Comparison of ENCODE assay signal across 8 mouse cellular contexts in the genomic region with DNA sequence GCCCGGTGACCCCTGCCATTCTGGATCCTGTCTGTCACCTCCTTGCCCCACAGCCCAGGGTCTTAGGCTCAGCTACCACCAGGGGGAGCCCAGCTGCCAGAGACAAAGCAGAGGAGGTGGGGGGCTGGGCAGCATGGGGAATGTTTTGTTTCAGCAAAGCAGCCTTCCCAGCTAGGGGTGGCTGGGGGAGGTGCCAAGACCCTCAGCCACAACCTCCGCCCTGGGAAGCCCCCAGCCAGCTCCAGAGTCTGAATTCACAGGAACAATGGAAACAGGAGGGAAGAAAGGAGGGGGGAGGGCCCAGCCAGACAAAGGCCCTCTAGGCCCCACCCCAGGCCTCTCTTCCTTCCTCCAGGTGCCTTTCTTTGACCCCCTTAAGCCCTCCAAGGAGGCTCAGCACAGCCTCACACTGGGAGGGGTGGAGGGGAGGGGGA. TPM values are rescaled to one million over a fixed set of nuclear protein-coding genes. Genes with fewer than 3 reads are reported as not detected.
DNase-seq lines count a peak whose midpoint lies in the region; ATAC-seq and TF ChIP-seq lines count a peak whose summit lies in the region.

No protein-coding gene starts in this region.

- H3K4me2 ChIP-seq in embryonic facial prominence, embryonic 14.5 days (ENCODE audit: low read depth, low read length) = peak overlapping the region; percentile 43
- peak overlapping the region; percentile 44 for H3K4me2 ChIP-seq in heart, embryonic 11.5 days
- peak overlapping the region; percentile 96 for H3K4me2 ChIP-seq in kidney, embryonic 15.5 days
- peak overlapping the region; percentile 42 for H3K4me2 ChIP-seq in liver, embryonic 13.5 days

- peak; percentile 91 for DNase-seq in adrenal gland, postnatal 14 days
- peak; percentile 96 for DNase-seq in embryonic facial prominence, embryonic 14.5 days (ENCODE audit: low spot score)
- peak; percentile 60 for DNase-seq in liver, embryonic 13.5 days
- DNase-seq in naive thymus-derived CD4-positive, alpha-beta T cell, adult 2 months (ENCODE audit: low read depth) = peak; percentile 89

- no peak for TF ChIP-seq POLR2A in testis, adult 2 months (IDR thresholded peaks at IDR 0.05; ENCODE audit: control insufficient read depth, low read depth, low read length)

- H3K27me3 ChIP-seq in embryonic facial prominence, embryonic 14.5 days (replicated peaks; ENCODE audit: control insufficient read depth, insufficient read depth, low read length) = no peaks in the 10 kb centered on the region
- H3K27me3 ChIP-seq in heart, embryonic 11.5 days (ENCODE audit: control insufficient read depth, insufficient read depth, low read length) = no peaks in the 10 kb centered on the region
- no peaks in the 10 kb centered on the region for H3K27me3 ChIP-seq in kidney, embryonic 15.5 days
- no peaks in the 10 kb centered on the region for H3K27me3 ChIP-seq in liver, embryonic 13.5 days
- no peaks in the 10 kb centered on the region for H3K27me3 ChIP-seq in testis, adult 2 months (ENCODE audit: control insufficient read depth, insufficient read depth, low read length)

- peak overlapping the region; percentile 87 for H3K27ac ChIP-seq in embryonic facial prominence, embryonic 14.5 days (replicated peaks; ENCODE audit: low read depth, low read length)
- H3K27ac ChIP-seq in heart, embryonic 11.5 days (ENCODE audit: low read depth, low read length) = peak overlapping the region; percentile 82
- peak overlapping the region; percentile 92 for H3K27ac ChIP-seq in kidney, embryonic 15.5 days
- H3K27ac ChIP-seq in liver, embryonic 13.5 days = peak overlapping the region; percentile 94
- peak overlapping the region; percentile 26; the same call in 1 of the 2 replicates for H3K27ac ChIP-seq in testis, adult 2 months (ENCODE audit: control insufficient read depth, insufficient read depth, low read depth, low read length)

- H3K36me3 ChIP-seq in embryonic facial prominence, embryonic 14.5 days (ENCODE audit: control insufficient read depth, insufficient read depth, low read length) = peaks cover 35% of the 10 kb centered on the region; the same call in 1 of the 2 replicates
- H3K36me3 ChIP-seq in heart, embryonic 11.5 days (ENCODE audit: control insufficient read depth, insufficient read depth, low read length) = peaks cover 13% of the 10 kb centered on the region
- peaks cover 40% of the 10 kb centered on the region for H3K36me3 ChIP-seq in kidney, embryonic 15.5 days
- H3K36me3 ChIP-seq in liver, embryonic 13.5 days = peaks cover 68% of the 10 kb centered on the region
- no peaks in the 10 kb centered on the region for H3K36me3 ChIP-seq in testis, adult 2 months (ENCODE audit: control insufficient read depth, insufficient read depth, low read length)

- H3K4me1 ChIP-seq in embryonic facial prominence, embryonic 14.5 days (ENCODE audit: control insufficient read depth, insufficient read depth, low read length) = peaks cover 48% of the 10 kb centered on the region
- peaks cover 73% of the 10 kb centered on the region for H3K4me1 ChIP-seq in heart, embryonic 11.5 days (ENCODE audit: control insufficient read depth, insufficient read depth, low read length)
- peaks cover 78% of the 10 kb centered on the region for H3K4me1 ChIP-seq in kidney, embryonic 15.5 days
- peaks cover 86% of the 10 kb centered on the region for H3K4me1 ChIP-seq in liver, embryonic 13.5 days (replicated peaks)
- peaks cover 27% of the 10 kb centered on the region for H3K4me1 ChIP-seq in testis, adult 2 months (ENCODE audit: control insufficient read depth, insufficient read depth, low read length)

- peak; percentile 22 for ATAC-seq in CD4-positive, CD25-positive, alpha-beta regulatory T cell, adult 4 months
- ATAC-seq in embryonic facial prominence, embryonic 14.5 days (ENCODE audit: low read depth) = peak; percentile 80
- ATAC-seq in heart, embryonic 11.5 days (replicated peaks; ENCODE audit: insufficient number of reproducible peaks, low FRiP score, low TSS enrichment) = peak; percentile 60
- peak; percentile 70 for ATAC-seq in kidney, embryonic 15.5 days (replicated peaks; ENCODE audit: low FRiP score)
- ATAC-seq in liver, embryonic 13.5 days (ENCODE audit: low read depth) = peak; percentile 47

- WGBS in embryonic facial prominence, embryonic 14.5 days = 0% methylated on average over 1 of the region's 2 CpGs
- 7% methylated on average over 2 of the region's 2 CpGs for WGBS in heart, embryonic 11.5 days (ENCODE audit: insufficient replicate concordance)
- 5% methylated on average over 2 of the region's 2 CpGs for WGBS in kidney, embryonic 15.5 days
- WGBS in liver, embryonic 13.5 days (ENCODE audit: insufficient replicate concordance) = 0% methylated on average over 2 of the region's 2 CpGs

- H3K9ac ChIP-seq in embryonic facial prominence, embryonic 14.5 days (ENCODE audit: low read depth, low read length) = peak overlapping the region; percentile 40
- peak overlapping the region; percentile 67 for H3K9ac ChIP-seq in heart, embryonic 11.5 days (ENCODE audit: low read depth, low read length)
- H3K9ac ChIP-seq in kidney, embryonic 15.5 days = peak overlapping the region; percentile 37
- H3K9ac ChIP-seq in liver, embryonic 13.5 days = peak overlapping the region; percentile 57

- H3K9me3 ChIP-seq in embryonic facial prominence, embryonic 14.5 days (ENCODE audit: control insufficient read depth, low read length) = no peaks in the 10 kb centered on the region
- H3K9me3 ChIP-seq in heart, embryonic 11.5 days (replicated peaks; ENCODE audit: control insufficient read depth, low read length) = no peaks in the 10 kb centered on the region
- no peaks in the 10 kb centered on the region for H3K9me3 ChIP-seq in kidney, embryonic 15.5 days (replicated peaks)
- H3K9me3 ChIP-seq in liver, embryonic 13.5 days (replicated peaks) = no peaks in the 10 kb centered on the region

- H3K4me3 ChIP-seq in embryonic facial prominence, embryonic 14.5 days (ENCODE audit: low read depth, low read length) = peak overlapping the region; percentile 11; the same call in 1 of the 2 replicates
- H3K4me3 ChIP-seq in heart, embryonic 11.5 days (ENCODE audit: low read depth, low read length) = 0 out of 2 replicates have a peak overlapping the region, but pooled peaks have one; percentile 5
- 0 out of 2 replicates have a peak overlapping the region, but pooled peaks have one; percentile 6 for H3K4me3 ChIP-seq in kidney, embryonic 15.5 days (replicated peaks)
- no peak overlapping the region for H3K4me3 ChIP-seq in liver, embryonic 13.5 days (replicated peaks)
- H3K4me3 ChIP-seq in testis, adult 2 months (ENCODE audit: control insufficient read depth, low read depth, low read length) = no peak overlapping the region

- peak; percentile 64; the same call in 1 of the 2 replicates for TF ChIP-seq CTCF in testis, adult 2 months (IDR thresholded peaks at IDR 0.05; ENCODE audit: control insufficient read depth, insufficient read depth, insufficient replicate concordance, low read depth, low read length)

RNA-seq across cellular contexts. Expression of gene Gnai2, which starts 8.3 kb away (rescaled TPM):
- 100 to 1,000 TPM; 120 to 139 TPM for polyA plus RNA-seq in CD4-positive, CD25-positive, alpha-beta regulatory T cell, adult 4 months (2017; shearing (Covaris generic))
- total RNA-seq in adrenal gland, postnatal 14 days (2021) = 249 and 284 TPM in 2 replicates
- 380 and 416 TPM in 2 replicates for polyA plus RNA-seq in embryonic facial prominence, embryonic 14.5 days (2014; fragmentation: Nextera tagmentation; extraction: Ambion mirVana)
- 308 and 316 TPM in 2 replicates for polyA plus RNA-seq in heart, embryonic 11.5 days (2014; fragmentation: Nextera tagmentation; extraction: Ambion mirVana)
- 403 and 424 TPM in 2 replicates for polyA plus RNA-seq in kidney, embryonic 15.5 days (2015; fragmentation: Nextera tagmentation; extraction: Ambion mirVana)
- 144 and 163 TPM in 2 replicates for polyA plus RNA-seq in liver, embryonic 13.5 days (2015; fragmentation: Nextera tagmentation; extraction: Ambion mirVana)
- polyA plus RNA-seq in testis, adult 2 months (2012; rRNA removed) = 87.7 and 103 TPM in 2 replicates

RNA-seq across cellular contexts. Expression of gene Sema3b, which starts 17.8 kb away (rescaled TPM):
- not detected for polyA plus RNA-seq in CD4-positive, CD25-positive, alpha-beta regulatory T cell, adult 4 months (2017; shearing (Covaris generic))
- 8.3 and 8.7 TPM in 2 replicates for total RNA-seq in adrenal gland, postnatal 14 days (2021)
- 18.0 and 18.2 TPM in 2 replicates for polyA plus RNA-seq in embryonic facial prominence, embryonic 14.5 days (2014; fragmentation: Nextera tagmentation; extraction: Ambion mirVana)
- 5.1 and 5.3 TPM in 2 replicates for polyA plus RNA-seq in heart, embryonic 11.5 days (2014; fragmentation: Nextera tagmentation; extraction: Ambion mirVana)
- 21.1 and 22.5 TPM in 2 replicates for polyA plus RNA-seq in kidney, embryonic 15.5 days (2015; fragmentation: Nextera tagmentation; extraction: Ambion mirVana)
- 0.22 and 0.34 TPM in 2 replicates for polyA plus RNA-seq in liver, embryonic 13.5 days (2015; fragmentation: Nextera tagmentation; extraction: Ambion mirVana)
- polyA plus RNA-seq in testis, adult 2 months (2012; rRNA removed) = 2.1 and 4.1 TPM in 2 replicates

RNA-seq across cellular contexts. Expression of gene Ifrd2, which starts 39.4 kb away (rescaled TPM):
- polyA plus RNA-seq in CD4-positive, CD25-positive, alpha-beta regulatory T cell, adult 4 months (2017; shearing (Covaris generic)) = 10 to 100 TPM; 30.1 to 36.2 TPM
- total RNA-seq in adrenal gland, postnatal 14 days (2021) = 42.1 and 43.1 TPM in 2 replicates
- polyA plus RNA-seq in embryonic facial prominence, embryonic 14.5 days (2014; fragmentation: Nextera tagmentation; extraction: Ambion mirVana) = 46.7 and 52.3 TPM in 2 replicates
- 57.5 and 59.1 TPM in 2 replicates for polyA plus RNA-seq in heart, embryonic 11.5 days (2014; fragmentation: Nextera tagmentation; extraction: Ambion mirVana)
- 47.8 and 55.8 TPM in 2 replicates for polyA plus RNA-seq in kidney, embryonic 15.5 days (2015; fragmentation: Nextera tagmentation; extraction: Ambion mirVana)
- polyA plus RNA-seq in liver, embryonic 13.5 days (2015; fragmentation: Nextera tagmentation; extraction: Ambion mirVana) = 167 and 175 TPM in 2 replicates
- 16.4 and 20.5 TPM in 2 replicates for polyA plus RNA-seq in testis, adult 2 months (2012; rRNA removed)

RNA-seq across cellular contexts. Expression of gene Slc38a3, which starts 42.5 kb away (rescaled TPM):
- polyA plus RNA-seq in CD4-positive, CD25-positive, alpha-beta regulatory T cell, adult 4 months (2017; shearing (Covaris generic)) = not detected
- total RNA-seq in adrenal gland, postnatal 14 days (2021) = 4.9 and 85.2 TPM in 2 replicates
- 7.0 and 7.8 TPM in 2 replicates for polyA plus RNA-seq in embryonic facial prominence, embryonic 14.5 days (2014; fragmentation: Nextera tagmentation; extraction: Ambion mirVana)
- 2.8 and 3.3 TPM in 2 replicates for polyA plus RNA-seq in heart, embryonic 11.5 days (2014; fragmentation: Nextera tagmentation; extraction: Ambion mirVana)
- polyA plus RNA-seq in kidney, embryonic 15.5 days (2015; fragmentation: Nextera tagmentation; extraction: Ambion mirVana) = 7.1 and 8.1 TPM in 2 replicates
- polyA plus RNA-seq in liver, embryonic 13.5 days (2015; fragmentation: Nextera tagmentation; extraction: Ambion mirVana) = 5.4 and 5.9 TPM in 2 replicates
- polyA plus RNA-seq in testis, adult 2 months (2012; rRNA removed) = 0.10 and 0.32 TPM in 2 replicates

RNA-seq across cellular contexts. Expression of gene Hyal3, which starts 46.2 kb away (rescaled TPM):
- polyA plus RNA-seq in CD4-positive, CD25-positive, alpha-beta regulatory T cell, adult 4 months (2017; shearing (Covaris generic)) = 1 to 10 TPM in 1 of 2 experiments, under 1 TPM in 1; 0.90 to 1.4 TPM
- total RNA-seq in adrenal gland, postnatal 14 days (2021) = 1.4 and 1.6 TPM in 2 replicates
- 1.2 and 1.4 TPM in 2 replicates for polyA plus RNA-seq in embryonic facial prominence, embryonic 14.5 days (2014; fragmentation: Nextera tagmentation; extraction: Ambion mirVana)
- 0.14 and 0.33 TPM in 2 replicates for polyA plus RNA-seq in heart, embryonic 11.5 days (2014; fragmentation: Nextera tagmentation; extraction: Ambion mirVana)
- polyA plus RNA-seq in kidney, embryonic 15.5 days (2015; fragmentation: Nextera tagmentation; extraction: Ambion mirVana) = 1.3 TPM in 2 replicates
- polyA plus RNA-seq in liver, embryonic 13.5 days (2015; fragmentation: Nextera tagmentation; extraction: Ambion mirVana) = 0.82 and 1.2 TPM in 2 replicates
- polyA plus RNA-seq in testis, adult 2 months (2012; rRNA removed) = 1.6 and 1.8 TPM in 2 replicates

Comparison
In these comparisons a context has a peak if more than half of its experiments do, and no peak if none do; other contexts are left out.
1. ATAC-seq: peak in every context shown above with its lines; median percentile 80 in embryonic facial prominence, embryonic 14.5 days; 70 in kidney, embryonic 15.5 days; 60 in heart, embryonic 11.5 days; 47 in liver, embryonic 13.5 days; 22 in CD4-positive, CD25-positive, alpha-beta regulatory T cell, adult 4 months.
2. H3K27ac ChIP-seq: peak in every context shown above with its lines; median percentile 94 in liver, embryonic 13.5 days; 92 in kidney, embryonic 15.5 days; 87 in embryonic facial prominence, embryonic 14.5 days; 82 in heart, embryonic 11.5 days; 26 in testis, adult 2 months.
3. H3K4me2 ChIP-seq: peak in every context shown above with its lines; median percentile 96 in kidney, embryonic 15.5 days; 44 in heart, embryonic 11.5 days; 43 in embryonic facial prominence, embryonic 14.5 days; 42 in liver, embryonic 13.5 days.
4. H3K4me3 ChIP-seq: peak in embryonic facial prominence, embryonic 14.5 days (single experiment), heart, embryonic 11.5 days (single experiment) and kidney, embryonic 15.5 days (single experiment); none in liver, embryonic 13.5 days (single experiment) and testis, adult 2 months (single experiment).
5. Peak in every context shown above with its lines, with median percentiles within 50 percentile points of each other: DNase-seq and H3K9ac ChIP-seq.